Mouse (Mus musculus) small intestine, adult 2 months (tissue): ENCODE data around the gene Stx4a.
"Not testable (repeated sequence)": the region's sequence is repeated elsewhere in the genome, so short reads cannot be mapped to it uniquely, and the experiment has no call there.

Experiments used
- CTCF ChIP-seq: fragments of 200-500 bp; IDR thresholded peaks from 2 replicates; pipeline ENCODE4 v1.5.1; 2012; ENCODE audit warnings: low read depth, mild to moderate bottlenecking, control low read depth, inconsistent platforms, low read length, moderate library complexity, mixed read lengths; ENCODE audit not compliant: insufficient replicate concordance, insufficient read length; ENCODE audit errors: extremely low read depth
- POLR2A ChIP-seq: fragments of 200-500 bp; IDR thresholded peaks from 2 replicates; pipeline ENCODE4 v1.6.1; 2012; ENCODE audit warnings: low read depth, mild to moderate bottlenecking, control low read depth, inconsistent platforms, low read length, moderate library complexity

GRCm38 (mm10) chr7:127775837-127776236 is 48.3 kb upstream of the Stx4a start:
- not testable (repeated sequence) for TF ChIP-seq CTCF, POLR2A
